Mouse (Mus musculus) stomach, postnatal 0 days (tissue): ENCODE results near the gene Pcbd1.

Source experiments
- CTCF ChIP-seq: IDR thresholded peaks from 2 replicates; pipeline ENCODE4 v1.5.1; 2016; ENCODE audit warnings: antibody characterized with exemption, low read depth, mild to moderate bottlenecking, moderate library complexity
- EP300 ChIP-seq: optimal IDR thresholded peaks from 2 replicates; pipeline ENCODE3; 2016; ENCODE audit warnings: antibody characterized with exemption

- TF ChIP-seq CTCF (no peak), EP300 (no peak)
These were observed 8.2 kb upstream of the Pcbd1 start for GRCm38 (mm10) chr10:61080931-61081255.
